In the genomic region with DNA sequence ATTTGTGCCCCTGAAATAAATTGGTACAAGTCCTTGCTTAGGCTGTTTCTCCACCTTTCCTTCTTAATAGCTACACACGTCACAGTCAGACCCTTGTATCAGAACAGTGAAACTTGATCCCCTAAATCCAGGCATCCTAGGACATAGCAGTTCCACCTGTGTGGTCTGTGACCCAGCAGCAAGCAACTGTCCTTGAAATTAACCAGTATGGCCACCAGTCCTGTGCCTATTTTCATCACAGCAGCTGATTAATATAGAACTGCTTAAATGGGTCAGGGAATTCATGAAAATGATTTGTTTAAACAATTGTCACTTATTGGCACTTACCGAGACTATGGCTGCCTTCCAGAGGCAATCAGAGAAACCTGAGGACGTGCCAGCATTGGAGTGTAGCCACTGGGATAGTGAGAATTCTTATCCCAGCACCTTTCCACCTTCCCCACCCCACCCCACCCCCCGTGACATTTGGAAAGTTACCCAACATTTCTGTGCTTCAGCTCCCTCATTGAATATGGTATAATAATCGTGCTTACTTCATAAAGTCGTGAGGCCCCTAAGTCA, we compare ENCODE assay signal across 8 mouse cellular contexts.
A peak's percentile ranks its signal among the peaks of the same experiment; 100 is the strongest.
DNase-seq lines count a peak whose midpoint lies in the region; ATAC-seq and TF ChIP-seq lines count a peak whose summit lies in the region.

No protein-coding gene starts in this region.

- no peaks in the 10 kb centered on the region for H3K27me3 ChIP-seq in hindbrain, postnatal 0 days (ENCODE audit: insufficient read depth, low read length)
- no peaks in the 10 kb centered on the region for H3K27me3 ChIP-seq in hindbrain, embryonic 13.5 days

- 50% methylated on average over 6 of the region's 6 CpGs for WGBS in hindbrain, postnatal 0 days
- WGBS in hindbrain, embryonic 13.5 days: 78% methylated on average over 6 of the region's 6 CpGs
- WGBS in lung, adult 2 months: 47% methylated on average over 6 of the region's 6 CpGs

- no peaks in the 10 kb centered on the region for H3K9me3 ChIP-seq in hindbrain, postnatal 0 days (ENCODE audit: low read length)
- no peaks in the 10 kb centered on the region for H3K9me3 ChIP-seq in hindbrain, embryonic 13.5 days

- H3K27ac ChIP-seq in hindbrain, postnatal 0 days: no peak overlapping the region
- no peak overlapping the region for H3K27ac ChIP-seq in hindbrain, embryonic 13.5 days
- no peak overlapping the region for H3K27ac ChIP-seq in left cerebral cortex, adult 2 months

- H3K4me1 ChIP-seq in hindbrain, postnatal 0 days (ENCODE audit: insufficient read depth, low read length): no peaks in the 10 kb centered on the region
- H3K4me1 ChIP-seq in hindbrain, embryonic 13.5 days (replicated peaks): no peaks in the 10 kb centered on the region
- peaks cover 7% of the 10 kb centered on the region for H3K4me1 ChIP-seq in lung, adult 2 months (ENCODE audit: control insufficient read depth, insufficient read depth, low read length)

- no peak for ATAC-seq in hindbrain, postnatal 0 days
- ATAC-seq in hindbrain, embryonic 13.5 days (ENCODE audit: low FRiP score): no peak
- ATAC-seq in megakaryocyte, adult 5-6 weeks (ENCODE audit: poor library complexity, severe bottlenecking): no peak

- intact Hi-C loops in left cerebral cortex, adult 2 months (cut with DNase I): no loop called here

- no peak for TF ChIP-seq CTCF in hindbrain, postnatal 0 days (IDR thresholded peaks at IDR 0.05; ENCODE audit: low read depth)
- no peak for TF ChIP-seq CTCF in lung, adult 2 months (IDR thresholded peaks at IDR 0.05; ENCODE audit: insufficient read depth, low read length)
- no peak for TF ChIP-seq CTCF in left cerebral cortex, adult 2 months (IDR thresholded peaks at IDR 0.05)

- H3K9ac ChIP-seq in hindbrain, postnatal 0 days (replicated peaks; ENCODE audit: low read length): no peak overlapping the region
- H3K9ac ChIP-seq in hindbrain, embryonic 13.5 days: no peak overlapping the region

- DNase-seq in hindbrain, postnatal 0 days (ENCODE audit: low spot score): peak; percentile 21
- peak; percentile 38 for DNase-seq in cerebellum, adult 11 months
- peak; percentile 34 to 69 for DNase-seq in cerebellum, postnatal 25 days
- DNase-seq in lung, adult 2 months: peak; percentile 69
- no peak for DNase-seq in adrenal gland, postnatal 36 days
- no peak for DNase-seq in left cerebral cortex, adult 2 months (ENCODE audit: extremely low spot score in 1 of 2, low spot score in 2 of 2)

- TF ChIP-seq POLR2A in lung, adult 2 months (IDR thresholded peaks at IDR 0.05; ENCODE audit: borderline replicate concordance, extremely low read depth, low read depth, low read length): no peak

- no peak overlapping the region for H3K4me3 ChIP-seq in hindbrain, postnatal 0 days (ENCODE audit: low read length)
- H3K4me3 ChIP-seq in hindbrain, embryonic 13.5 days: no peak overlapping the region
- no peak overlapping the region for H3K4me3 ChIP-seq in lung, adult 2 months (replicated peaks; ENCODE audit: extremely low read depth, low read depth, low read length)
- H3K4me3 ChIP-seq in left cerebral cortex, adult 2 months: no peak overlapping the region

- H3K4me2 ChIP-seq in hindbrain, postnatal 0 days (ENCODE audit: low read depth, low read length): no peak overlapping the region
- no peak overlapping the region for H3K4me2 ChIP-seq in hindbrain, embryonic 13.5 days

- no peaks in the 10 kb centered on the region for H3K36me3 ChIP-seq in hindbrain, postnatal 0 days (ENCODE audit: insufficient read depth, low read length)
- no peaks in the 10 kb centered on the region for H3K36me3 ChIP-seq in hindbrain, embryonic 13.5 days

Comparison
In these comparisons a context has a peak if more than half of its experiments do, and no peak if none do; other contexts are left out.
1. DNase-seq: peak in hindbrain, postnatal 0 days (single experiment), cerebellum, adult 11 months (single experiment), cerebellum, postnatal 25 days (2 of 2) and lung, adult 2 months (single experiment); none in adrenal gland, postnatal 36 days (0 of 2) and left cerebral cortex, adult 2 months (0 of 2).